Mouse (Mus musculus) megakaryocyte, embryonic 14.5 days (primary cell): Measurements from ENCODE around the gene Faf2. TPM values are rescaled to one million over a fixed set of nuclear protein-coding genes. Genes with fewer than 3 reads are reported as not detected.
A peak's percentile ranks its signal among the peaks of the same experiment; 100 is the strongest.

ENCODE experiments used
- H3K27me3 ChIP-seq: replicated peaks from 2 replicates; pipeline ENCODE3; 2012; ENCODE audit warnings: inconsistent platforms
- H3K36me3 ChIP-seq: replicated peaks from 2 replicates; pipeline ENCODE3; 2012; ENCODE audit warnings: low read length, inconsistent platforms, mixed read lengths
- H3K4me1 ChIP-seq: 2 replicates; pipeline ENCODE4 v1.6.1; 2012; ENCODE audit warnings: inconsistent platforms
- H3K4me3 ChIP-seq: replicated peaks from 2 replicates; pipeline ENCODE3; 2012; ENCODE audit warnings: moderate library complexity, mild to moderate bottlenecking, inconsistent platforms
- H3K9me3 ChIP-seq: 2 replicates; pipeline ENCODE4 v1.6.1; 2012; ENCODE audit warnings: inconsistent platforms
- FLI1 ChIP-seq: IDR thresholded peaks from 2 replicates; pipeline ENCODE4 v1.6.1; 2012; ENCODE audit warnings: low read length, inconsistent platforms, mixed read lengths
- GATA1 ChIP-seq: IDR thresholded peaks from 3 replicates; pipeline ENCODE4 v1.6.1; 2012; ENCODE audit warnings: mixed read lengths, low read length, inconsistent platforms, borderline replicate concordance
- polyA plus RNA-seq: library from polyadenylated mRNA; stranded (reverse); fragments of >175 nt; gene quantifications from 2 replicates; pipeline ENCODE4 v1.2.3, GENCODE M21; 2012; ENCODE audit warnings: low replicate concordance; ENCODE audit not compliant: insufficient read depth

Gene Faf2
- polyA plus RNA-seq, 1 experiment, result 13.9 TPM

DNA sequence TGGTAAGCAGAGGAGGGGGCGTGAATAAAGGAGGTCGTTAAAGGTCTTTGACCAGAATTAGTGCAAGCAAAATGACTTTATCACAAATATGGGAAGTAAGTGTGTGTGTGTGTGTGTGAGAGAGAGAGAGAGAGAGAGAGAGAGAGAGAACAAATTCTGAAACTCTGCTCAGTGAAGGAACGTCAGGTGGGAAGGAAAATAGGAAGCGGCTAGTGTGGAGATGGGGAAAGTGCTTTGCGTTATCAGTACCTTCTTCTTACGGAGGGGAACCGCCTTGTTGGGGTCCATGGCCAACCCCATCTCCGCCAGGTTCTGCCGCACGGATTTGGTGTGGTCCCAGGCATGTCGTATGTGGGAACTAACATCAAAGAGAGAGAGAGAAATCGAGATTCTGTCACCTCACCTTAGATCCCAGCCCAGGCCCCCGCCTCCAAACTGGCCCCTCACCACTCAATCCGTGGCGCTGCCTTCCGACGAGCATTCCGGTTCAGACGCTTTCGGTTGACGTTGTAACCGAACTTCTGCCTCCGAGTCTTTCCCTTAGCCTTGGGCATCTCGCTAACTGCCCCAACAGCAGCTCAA, 32.1 kb upstream of the Faf2 start:
- H3K27me3 ChIP-seq, result no peaks in the 10 kb centered on the region
- H3K9me3 ChIP-seq, result no peaks in the 10 kb centered on the region
- H3K4me3 ChIP-seq, result peak overlapping the region; percentile 98
- TF ChIP-seq FLI1, result no peak
- peaks cover 31% of the 10 kb centered on the region for H3K4me1 ChIP-seq
- peaks cover 60% of the 10 kb centered on the region for H3K36me3 ChIP-seq

DNA sequence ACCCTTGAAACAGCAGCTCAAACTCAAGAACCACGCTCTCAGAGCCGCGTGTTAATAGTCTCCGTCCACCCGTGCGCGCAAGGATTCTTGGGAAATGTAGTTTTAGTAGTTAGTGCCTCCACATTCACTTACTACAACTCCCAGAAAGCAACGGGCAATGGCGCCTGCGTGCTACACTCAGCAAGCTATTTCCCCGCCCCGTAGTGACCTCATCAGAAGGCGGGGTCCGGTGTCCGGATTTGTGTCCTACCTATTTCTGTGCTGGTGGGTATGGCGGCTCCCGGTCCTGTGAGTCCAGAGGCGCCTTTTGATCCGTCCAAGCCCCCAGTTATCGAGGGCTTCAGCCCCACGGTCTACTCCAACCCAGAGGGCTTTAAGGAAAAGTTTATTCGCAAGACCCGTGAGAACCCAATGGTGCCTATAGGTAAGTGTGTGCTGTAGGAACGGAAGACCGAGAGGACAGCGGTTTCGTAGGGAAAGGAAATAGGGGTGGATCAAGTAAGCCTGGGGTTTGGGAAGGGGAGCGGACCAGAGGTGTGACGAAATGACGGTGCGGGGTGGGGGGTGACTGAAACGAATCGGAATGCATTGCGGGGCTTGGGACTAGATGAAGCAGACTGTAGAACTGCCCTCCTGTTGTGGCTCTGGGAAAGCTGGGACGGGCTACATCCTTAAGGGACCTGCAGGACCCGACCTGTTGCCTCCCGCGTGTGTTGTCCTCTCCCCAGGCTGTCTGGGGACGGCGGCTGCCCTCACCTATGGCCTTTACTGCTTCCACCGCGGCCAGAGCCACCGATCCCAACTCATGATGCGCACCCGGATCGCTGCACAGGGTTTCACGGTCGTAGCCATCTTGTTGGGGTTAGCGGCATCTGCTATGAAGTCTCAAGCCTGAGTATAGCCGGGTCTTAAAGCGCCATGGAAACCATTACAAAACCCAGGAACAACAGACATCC, 31.3 kb upstream of the Faf2 start, which contains the start of the genes Nop16 and Higd2a:
Gene Nop16 (minus strand): TSS at position 95 of the 956 bp plus-strand sequence.
Gene Higd2a (plus strand): TSS at position 212 of the 956 bp plus-strand sequence.
- H3K4me1 ChIP-seq, result peaks cover 31% of the 10 kb centered on the region
- peak within 1 kb of the TSS; percentile 98 for H3K4me3 ChIP-seq
- H3K9me3 ChIP-seq, result no peaks in the 10 kb centered on the region
- no peak for TF ChIP-seq GATA1
- no peak for TF ChIP-seq FLI1
- H3K27me3 ChIP-seq, result no peaks in the 10 kb centered on the region
- H3K36me3 ChIP-seq, result peaks cover 60% of the 10 kb centered on the region

DNA sequence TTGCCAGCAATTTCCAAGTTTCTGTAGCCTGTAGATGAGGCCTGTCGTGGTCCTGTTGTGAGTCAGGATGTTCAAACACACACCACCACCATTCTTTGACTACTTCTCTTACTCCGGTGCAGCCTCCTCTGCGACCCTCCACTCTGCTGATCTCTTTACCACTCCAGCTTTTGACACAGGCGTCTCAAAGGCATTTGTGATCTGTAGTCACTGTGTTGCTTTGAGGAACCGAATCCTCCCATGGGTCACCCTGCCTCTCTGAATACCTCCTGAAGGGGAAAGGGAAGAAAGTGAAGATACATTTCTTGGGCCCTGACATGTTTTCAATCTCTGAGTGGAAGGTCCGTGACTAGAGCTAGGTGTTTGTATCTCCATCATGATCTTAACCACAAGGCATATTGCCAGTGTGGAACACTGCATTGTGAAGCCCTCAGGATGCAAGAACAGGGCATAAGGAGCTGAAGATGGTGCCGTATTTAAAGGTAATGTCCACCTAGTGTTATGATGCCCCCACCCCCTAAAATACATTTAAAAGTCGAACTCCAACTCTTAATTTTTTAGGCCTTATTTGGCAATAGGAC, 29.7 kb upstream of the Faf2 start:
- H3K4me3 ChIP-seq, result no peak overlapping the region
- TF ChIP-seq FLI1 (no peak), GATA1 (no peak)
- no peaks in the 10 kb centered on the region for H3K27me3 ChIP-seq
- H3K36me3 ChIP-seq, result peaks cover 61% of the 10 kb centered on the region
- peaks cover 39% of the 10 kb centered on the region for H3K4me1 ChIP-seq
- H3K9me3 ChIP-seq, result no peaks in the 10 kb centered on the region

DNA sequence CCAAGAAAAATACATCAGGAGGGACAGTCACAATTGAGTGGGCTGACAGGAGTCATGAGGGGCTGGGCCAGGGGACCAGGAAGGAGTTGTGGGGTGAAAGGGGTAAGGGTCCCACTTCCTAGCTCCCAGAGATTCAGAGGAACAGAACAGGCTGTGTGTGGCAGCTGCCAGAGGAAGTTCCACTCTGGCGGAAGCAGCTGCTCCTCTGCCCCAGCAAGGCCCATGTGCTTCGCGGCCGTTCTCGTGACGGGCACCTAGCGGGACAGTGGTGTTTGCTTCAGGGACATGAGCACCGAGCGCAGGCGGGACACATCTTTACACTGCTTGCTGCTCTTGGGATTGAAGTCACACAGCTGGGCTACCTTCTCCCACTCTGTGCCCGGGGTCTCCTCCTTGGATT, 28.0 kb upstream of the Faf2 start:
- H3K27me3 ChIP-seq, result no peaks in the 10 kb centered on the region
- no peak overlapping the region for H3K4me3 ChIP-seq
- no peaks in the 10 kb centered on the region for H3K9me3 ChIP-seq
- H3K4me1 ChIP-seq, result peaks cover 36% of the 10 kb centered on the region
- peaks cover 61% of the 10 kb centered on the region for H3K36me3 ChIP-seq
- TF ChIP-seq GATA1 (no peak), FLI1 (no peak)

DNA sequence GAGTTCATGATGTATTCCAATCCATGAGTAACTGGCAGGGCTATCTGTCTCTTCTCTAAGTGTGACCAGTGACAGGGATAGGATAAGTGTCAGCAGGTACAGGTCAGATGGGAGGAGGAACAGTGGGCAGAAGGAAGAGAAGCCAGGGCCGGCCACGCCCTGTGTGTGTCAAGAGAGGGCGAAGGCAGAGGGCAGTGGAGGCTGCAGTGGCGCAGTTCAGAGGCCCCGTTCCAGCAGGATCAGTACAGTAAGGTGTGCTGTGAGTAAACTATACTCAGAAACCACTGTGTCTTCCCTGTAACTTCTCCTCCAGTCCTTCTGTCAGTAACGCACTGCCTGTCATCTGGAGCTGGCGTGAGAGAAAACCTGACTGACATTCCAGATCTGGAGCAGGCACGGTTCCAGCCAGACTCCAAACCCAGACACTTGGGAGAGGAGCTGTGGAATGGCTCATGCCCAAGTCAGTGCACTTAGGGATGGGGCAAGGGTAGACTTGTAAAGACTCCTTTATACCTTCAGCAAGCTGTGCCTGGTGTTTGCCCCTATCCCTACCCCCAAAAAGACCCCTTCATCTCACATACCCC, 25.4 kb upstream of the Faf2 start:
- peaks cover 21% of the 10 kb centered on the region for H3K4me1 ChIP-seq
- H3K36me3 ChIP-seq, result peaks cover 81% of the 10 kb centered on the region
- H3K27me3 ChIP-seq, result no peaks in the 10 kb centered on the region

DNA sequence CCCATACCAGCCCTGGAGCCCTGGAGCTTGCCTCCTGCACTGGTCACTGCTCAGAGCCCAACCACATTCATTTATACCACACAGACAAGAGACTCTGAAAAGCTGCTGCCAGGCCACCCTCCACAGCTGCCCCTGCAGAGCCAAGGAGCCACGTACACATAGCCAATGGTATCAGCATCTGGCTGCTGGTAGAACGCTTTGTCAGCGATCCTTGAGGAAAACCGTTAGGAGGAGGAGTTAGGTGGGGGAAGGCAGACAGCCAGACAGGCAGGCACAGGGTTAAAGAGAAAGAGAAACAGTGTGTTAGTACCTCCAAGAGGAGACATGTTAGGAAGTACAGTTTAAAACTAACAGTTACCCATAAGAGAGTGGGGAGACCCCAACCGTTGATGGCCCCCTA, 24.7 kb upstream of the Faf2 start:
- Histone ChIP-seq H3K27me3 (no peaks in the 10 kb centered on the region), H3K9me3 (no peaks in the 10 kb centered on the region), H3K36me3 (peaks cover 84% of the 10 kb centered on the region)

More for the DNA sequence above, 25.4 kb upstream of the Faf2 start:
- Histone ChIP-seq H3K9me3 (no peaks in the 10 kb centered on the region), H3K4me3 (peak overlapping the region; percentile 34)
- no peak for TF ChIP-seq FLI1
- TF ChIP-seq GATA1, result no peak

DNA sequence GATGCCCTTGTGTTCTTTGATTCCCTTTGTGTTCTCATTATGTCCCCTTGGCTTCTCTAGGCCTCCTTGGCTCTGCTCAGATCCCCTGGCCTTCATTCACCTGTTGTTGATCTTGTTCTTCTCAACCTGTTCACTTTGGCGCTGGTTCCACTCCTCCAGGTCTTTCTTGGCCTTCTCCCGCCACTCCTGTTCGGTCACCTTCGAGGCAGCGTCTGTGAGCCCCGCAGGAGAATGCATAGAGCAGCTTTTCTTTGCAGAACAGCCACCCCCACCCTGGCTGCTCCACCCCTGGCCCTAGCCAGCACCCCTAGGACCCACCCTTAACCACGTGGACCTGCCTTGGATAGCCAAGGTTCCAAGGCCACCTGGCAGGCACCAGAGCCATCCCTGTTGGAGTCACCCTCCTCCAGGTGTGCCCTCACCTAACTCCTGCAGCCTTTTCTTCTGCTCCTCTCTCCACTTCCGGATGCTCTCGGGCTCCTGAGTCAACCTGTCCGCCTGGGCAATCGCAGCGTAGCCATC, 22.9 kb upstream of the Faf2 start:
- H3K9me3 ChIP-seq, result no peaks in the 10 kb centered on the region
- TF ChIP-seq FLI1 (no peak), GATA1 (no peak)
- H3K27me3 ChIP-seq, result no peaks in the 10 kb centered on the region
- peaks cover 77% of the 10 kb centered on the region for H3K36me3 ChIP-seq
- H3K4me3 ChIP-seq, result no peak overlapping the region
- peaks cover 16% of the 10 kb centered on the region for H3K4me1 ChIP-seq

More for the DNA sequence above, 24.7 kb upstream of the Faf2 start:
- Histone ChIP-seq H3K4me1 (peaks cover 15% of the 10 kb centered on the region), H3K4me3 (no peak overlapping the region)
- TF ChIP-seq FLI1 (no peak), GATA1 (no peak)

DNA sequence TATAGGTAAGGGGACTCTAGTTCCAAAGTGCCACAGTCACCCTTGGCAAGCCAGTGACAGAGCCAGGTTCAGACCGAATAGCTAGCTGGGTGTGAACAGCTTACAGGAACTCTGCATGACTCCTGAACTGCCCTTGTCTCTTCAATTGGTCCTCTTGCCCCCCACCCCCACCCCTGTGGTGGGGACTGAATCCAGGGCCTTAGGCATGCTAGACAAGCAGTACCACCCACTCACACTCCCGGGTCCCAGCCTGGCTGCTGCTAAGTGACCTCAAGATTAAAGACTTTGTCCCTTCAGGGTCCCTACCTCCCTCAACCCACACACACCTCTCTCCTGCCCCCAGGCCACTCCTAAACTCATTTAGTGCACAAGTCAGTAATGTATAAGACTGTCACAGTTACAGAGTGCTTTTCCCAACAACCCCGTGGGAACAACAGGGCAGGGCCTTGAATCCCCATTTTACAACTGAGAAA, 18.9 kb upstream of the Faf2 start:
- Histone ChIP-seq H3K9me3 (no peaks in the 10 kb centered on the region), H3K36me3 (peaks cover 67% of the 10 kb centered on the region), H3K4me1 (peaks cover 18% of the 10 kb centered on the region), H3K4me3 (no peak overlapping the region), H3K27me3 (no peaks in the 10 kb centered on the region)
- TF ChIP-seq GATA1 (no peak), FLI1 (no peak)

DNA sequence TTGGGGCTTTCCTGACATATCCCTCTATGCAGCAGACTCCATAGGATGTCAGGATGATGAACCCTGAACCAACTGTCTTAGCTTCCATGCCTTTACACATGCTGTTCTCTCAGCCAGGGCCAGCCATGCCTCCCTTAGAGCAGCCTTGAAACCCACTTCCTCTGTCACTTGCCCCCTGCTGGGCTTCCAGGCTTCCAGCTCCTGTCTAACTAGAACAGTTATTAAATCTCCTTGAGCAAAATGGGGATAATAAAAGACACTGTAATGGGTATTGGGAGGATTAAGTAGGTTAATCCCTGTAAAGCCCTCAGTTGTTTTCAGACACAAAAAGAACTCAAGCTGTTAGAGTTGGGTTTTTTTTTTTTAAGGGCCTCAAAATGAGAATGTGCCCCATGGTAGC, 18.1 kb upstream of the Faf2 start:
- no peaks in the 10 kb centered on the region for H3K9me3 ChIP-seq
- no peak overlapping the region for H3K4me3 ChIP-seq
- H3K36me3 ChIP-seq, result peaks cover 59% of the 10 kb centered on the region
- peaks cover 18% of the 10 kb centered on the region for H3K4me1 ChIP-seq
- no peaks in the 10 kb centered on the region for H3K27me3 ChIP-seq
- TF ChIP-seq FLI1 (no peak), GATA1 (no peak)
